Mouse (Mus musculus) liver, postnatal 0 days (tissue): ENCODE data around the gene Inpp4b.

Experiments used
- CTCF ChIP-seq: sonication (generic); IDR thresholded peaks from 2 replicates; pipeline ENCODE4 v1.5.1; 2016; ENCODE audit warnings: antibody characterized with exemption, low read depth
- EP300 ChIP-seq: IDR thresholded peaks from 2 replicates; pipeline ENCODE4 v1.6.1; 2016; ENCODE audit warnings: antibody characterized with exemption, low read depth, mild to moderate bottlenecking

DNA sequence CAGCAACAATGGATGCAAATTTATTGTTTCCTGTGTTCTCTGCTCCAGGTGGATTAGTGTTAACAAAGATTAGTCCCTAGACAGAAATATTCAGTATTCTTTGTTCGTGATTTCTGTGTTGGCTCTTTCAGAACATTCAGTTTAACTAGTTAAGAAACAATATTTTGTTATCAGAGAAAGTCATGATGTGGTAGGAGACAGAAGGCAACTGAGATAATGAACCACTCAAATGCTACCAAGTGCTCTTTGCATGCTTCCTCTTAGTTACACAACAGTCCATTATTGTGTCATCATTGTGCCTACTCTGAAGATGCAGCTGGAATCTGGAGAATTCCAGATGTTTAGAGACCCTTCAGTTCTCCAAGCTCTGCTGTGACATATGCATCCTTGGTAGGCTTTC, 432.1 kb downstream of the Inpp4b start:
- TF ChIP-seq CTCF (no peak), EP300 (peak; percentile 86)
